Mouse (Mus musculus): ENCODE measurements around the gene Eif2b3. TPM values are rescaled to one million over a fixed set of nuclear protein-coding genes. Genes with fewer than 3 reads are reported as not detected.

Gene Eif2b3
- total and polyA plus RNA-seq, 2 experiments: 4.5 to 9.5 TPM

GRCm38 (mm10) chr4:117132794-117133143, 113.6 kb downstream of the Eif2b3 start:
- DNase-seq (ENCODE audit: extremely low read depth, low read depth, low spot score): no peak
- peaks cover 44% of the 10 kb centered on the region for H3K36me3 ChIP-seq (ENCODE audit: control insufficient read depth, insufficient read depth, low read length)
- H3K27me3 ChIP-seq (ENCODE audit: control insufficient read depth, insufficient read depth, low read length): no peaks in the 10 kb centered on the region
- WGBS: 42% methylated on average over 11 of the region's 11 CpGs
- peaks cover 21% of the 10 kb centered on the region for H3K4me1 ChIP-seq (ENCODE audit: control insufficient read depth, insufficient read depth, low read length)
- H3K79me2 ChIP-seq (ENCODE audit: control insufficient read depth, insufficient read depth, low read length): peaks cover 6% of the 10 kb centered on the region; the same call in 1 of the 2 replicates
- peak overlapping the region; percentile 58 for H3K27ac ChIP-seq (replicated peaks; ENCODE audit: insufficient read depth, low read depth, low read length)
- H3K4me3 ChIP-seq (ENCODE audit: insufficient read depth, low read depth, low read length): peak overlapping the region; percentile 82
- peak overlapping the region; percentile 85 for H3K9ac ChIP-seq (ENCODE audit: low read depth, low read length)
- TF ChIP-seq POLR2A (IDR thresholded peaks at IDR 0.05; ENCODE audit: extremely low read depth, insufficient read depth, low read length): no peak

- Histone ChIP-seq H3K36me3 (ENCODE audit: control insufficient read depth, insufficient read depth, low read length) (peaks cover 39% of the 10 kb centered on the region), H3K4me3 (ENCODE audit: insufficient read depth, low read depth, low read length) (peak overlapping the region; percentile 82), H3K4me1 (ENCODE audit: control insufficient read depth, insufficient read depth, low read length) (peaks cover 23% of the 10 kb centered on the region), H3K9ac (ENCODE audit: low read depth, low read length) (peak overlapping the region; percentile 85), H3K27ac (replicated peaks; ENCODE audit: insufficient read depth, low read depth, low read length) (peak overlapping the region; percentile 58), H3K79me2 (ENCODE audit: control insufficient read depth, insufficient read depth, low read length) (peaks cover 6% of the 10 kb centered on the region; the same call in 1 of the 2 replicates), H3K27me3 (ENCODE audit: control insufficient read depth, insufficient read depth, low read length) (no peaks in the 10 kb centered on the region)
- TF ChIP-seq CTCF (IDR thresholded peaks at IDR 0.05; ENCODE audit: low read depth, low read length) (no peak), POLR2A (IDR thresholded peaks at IDR 0.05; ENCODE audit: extremely low read depth, insufficient read depth, low read length) (no peak)
- no peak for DNase-seq (ENCODE audit: extremely low read depth, low read depth, low spot score)
- WGBS: under 1% methylated on average over 42 of the region's 42 CpGs
Observed at GRCm38 (mm10) chr4:117133366-117133796, 114.2 kb downstream of the Eif2b3 start.

- peaks cover 33% of the 10 kb centered on the region for H3K36me3 ChIP-seq (ENCODE audit: control insufficient read depth, insufficient read depth, low read length)
- peaks cover 26% of the 10 kb centered on the region for H3K4me1 ChIP-seq (ENCODE audit: control insufficient read depth, insufficient read depth, low read length)
- H3K79me2 ChIP-seq (ENCODE audit: control insufficient read depth, insufficient read depth, low read length): peaks cover 6% of the 10 kb centered on the region; the same call in 1 of the 2 replicates
- TF ChIP-seq CTCF (IDR thresholded peaks at IDR 0.05; ENCODE audit: low read depth, low read length) (peak; percentile 13; the same call in 1 of the 2 replicates), POLR2A (IDR thresholded peaks at IDR 0.05; ENCODE audit: extremely low read depth, insufficient read depth, low read length) (peak; percentile 93)
- peak; percentile 93 for DNase-seq (ENCODE audit: extremely low read depth, low read depth, low spot score)
- H3K4me3 ChIP-seq (ENCODE audit: insufficient read depth, low read depth, low read length): peak within 1 kb of the TSS; percentile 82
- 1% methylated on average over 48 of the region's 48 CpGs for WGBS
- H3K9ac ChIP-seq (ENCODE audit: low read depth, low read length): peak within 1 kb of the TSS; percentile 85
- no peaks in the 10 kb centered on the region for H3K27me3 ChIP-seq (ENCODE audit: control insufficient read depth, insufficient read depth, low read length)
- H3K27ac ChIP-seq (replicated peaks; ENCODE audit: insufficient read depth, low read depth, low read length): peak within 1 kb of the TSS; percentile 89
Observed at GRCm38 (mm10) chr4:117133817-117134600, 114.8 kb downstream of the Eif2b3 start, which contains the start of gene Plk3. Gene Plk3 (minus strand): TSS chr4:117133963.

- Histone ChIP-seq H3K9ac (ENCODE audit: low read depth, low read length) (peak overlapping the region; percentile 65), H3K4me3 (ENCODE audit: insufficient read depth, low read depth, low read length) (peak overlapping the region; percentile 44), H3K79me2 (ENCODE audit: control insufficient read depth, insufficient read depth, low read length) (peaks cover 6% of the 10 kb centered on the region; the same call in 1 of the 2 replicates), H3K27ac (replicated peaks; ENCODE audit: insufficient read depth, low read depth, low read length) (peak overlapping the region; percentile 89), H3K4me1 (ENCODE audit: control insufficient read depth, insufficient read depth, low read length) (peaks cover 26% of the 10 kb centered on the region), H3K36me3 (ENCODE audit: control insufficient read depth, insufficient read depth, low read length) (peaks cover 28% of the 10 kb centered on the region), H3K27me3 (ENCODE audit: control insufficient read depth, insufficient read depth, low read length) (no peaks in the 10 kb centered on the region)
- no peak for TF ChIP-seq CTCF (IDR thresholded peaks at IDR 0.05; ENCODE audit: low read depth, low read length)
- TF ChIP-seq POLR2A (IDR thresholded peaks at IDR 0.05; ENCODE audit: extremely low read depth, insufficient read depth, low read length): no peak
- WGBS: 9% methylated on average over 2 of the region's 2 CpGs
- peak; percentile 82 for DNase-seq (ENCODE audit: extremely low read depth, low read depth, low spot score)
Observed at GRCm38 (mm10) chr4:117134601-117134995, 115.4 kb downstream of the Eif2b3 start.

GRCm38 (mm10) chr4:117136034-117136433, 116.8 kb downstream of the Eif2b3 start:
- H3K27me3 ChIP-seq (ENCODE audit: control insufficient read depth, insufficient read depth, low read length): no peaks in the 10 kb centered on the region
- TF ChIP-seq POLR2A (IDR thresholded peaks at IDR 0.05; ENCODE audit: extremely low read depth, insufficient read depth, low read length) (peak; percentile 49; the same call in 1 of the 2 replicates), CTCF (IDR thresholded peaks at IDR 0.05; ENCODE audit: low read depth, low read length) (no peak)
- H3K4me3 ChIP-seq (ENCODE audit: insufficient read depth, low read depth, low read length): peak overlapping the region; percentile 29; the same call in 1 of the 2 replicates
- H3K36me3 ChIP-seq (ENCODE audit: control insufficient read depth, insufficient read depth, low read length): peaks cover 13% of the 10 kb centered on the region; the same call in 1 of the 2 replicates
- 9% methylated on average over 8 of the region's 8 CpGs for WGBS
- peaks cover 20% of the 10 kb centered on the region for H3K4me1 ChIP-seq (ENCODE audit: control insufficient read depth, insufficient read depth, low read length)
- DNase-seq (ENCODE audit: extremely low read depth, low read depth, low spot score): peak; percentile 100
- peak overlapping the region; percentile 88 for H3K27ac ChIP-seq (replicated peaks; ENCODE audit: insufficient read depth, low read depth, low read length)
- peak overlapping the region; percentile 68 for H3K9ac ChIP-seq (ENCODE audit: low read depth, low read length)
- peaks cover 6% of the 10 kb centered on the region; the same call in 1 of the 2 replicates for H3K79me2 ChIP-seq (ENCODE audit: control insufficient read depth, insufficient read depth, low read length)

Other genes with a start within 250 kb of the Eif2b3 start
- 11.4 and 11.7 TPM in 2 replicates for gene Toe1, start 211.8 kb upstream of the Eif2b3 start, total RNA-seq (2014; rRNA removed)
- 8.1 and 10.9 TPM in 2 replicates for gene Toe1, start 211.8 kb upstream of the Eif2b3 start, polyA plus RNA-seq (2012; rRNA removed)
- gene Mutyh, start 211.7 kb upstream of the Eif2b3 start, total RNA-seq (2014; rRNA removed): 0.28 and 1.5 TPM in 2 replicates
- 0.29 and 1.2 TPM in 2 replicates for gene Mutyh, start 211.7 kb upstream of the Eif2b3 start, polyA plus RNA-seq (2012; rRNA removed)
- 0.18 TPM in 1 of 2 replicates, not detected in the other for gene Hpdl, start 197.7 kb upstream of the Eif2b3 start, total RNA-seq (2014; rRNA removed)
- 0.11 and 0.15 TPM in 2 replicates for gene Hpdl, start 197.7 kb upstream of the Eif2b3 start, polyA plus RNA-seq (2012; rRNA removed)
- gene Zswim5, start 142.0 kb upstream of the Eif2b3 start, total RNA-seq (2014; rRNA removed): 0.65 and 0.87 TPM in 2 replicates
- 1.1 and 1.2 TPM in 2 replicates for gene Zswim5, start 142.0 kb upstream of the Eif2b3 start, polyA plus RNA-seq (2012; rRNA removed)
- 87.9 and 97.6 TPM in 2 replicates for gene Urod, start 25.0 kb upstream of the Eif2b3 start, total RNA-seq (2014; rRNA removed)
- gene Urod, start 25.0 kb upstream of the Eif2b3 start, polyA plus RNA-seq (2012; rRNA removed): 89.0 and 104 TPM in 2 replicates
- 22.6 and 23.7 TPM in 2 replicates for gene Hectd3, start 24.1 kb upstream of the Eif2b3 start, total RNA-seq (2014; rRNA removed)
- gene Hectd3, start 24.1 kb upstream of the Eif2b3 start, polyA plus RNA-seq (2012; rRNA removed): 57.6 and 83.2 TPM in 2 replicates
- 0.18 and 0.34 TPM in 2 replicates for gene Ptch2, start 76.7 kb downstream of the Eif2b3 start, total RNA-seq (2014; rRNA removed)
- 1.0 and 1.4 TPM in 2 replicates for gene Ptch2, start 76.7 kb downstream of the Eif2b3 start, polyA plus RNA-seq (2012; rRNA removed)
- gene Btbd19, start 106.3 kb downstream of the Eif2b3 start, total RNA-seq (2014; rRNA removed): 0.67 and 0.74 TPM in 2 replicates
- gene Btbd19, start 106.3 kb downstream of the Eif2b3 start, polyA plus RNA-seq (2012; rRNA removed): 0.86 and 1.8 TPM in 2 replicates
- not detected in 2 replicates for gene Tctex1d4, start 107.4 kb downstream of the Eif2b3 start, total RNA-seq (2014; rRNA removed)
- 0.17 TPM in 1 of 2 replicates, not detected in the other for gene Tctex1d4, start 107.4 kb downstream of the Eif2b3 start, polyA plus RNA-seq (2012; rRNA removed)
- 10.7 and 19.5 TPM in 2 replicates for gene Plk3, start 114.6 kb downstream of the Eif2b3 start, total RNA-seq (2014; rRNA removed)
- gene Plk3, start 114.6 kb downstream of the Eif2b3 start, polyA plus RNA-seq (2012; rRNA removed): 21.2 and 31.7 TPM in 2 replicates
- gene Rps8, start 136.8 kb downstream of the Eif2b3 start, total RNA-seq (2014; rRNA removed): 449 and 482 TPM in 2 replicates
- gene Rps8, start 136.8 kb downstream of the Eif2b3 start, polyA plus RNA-seq (2012; rRNA removed): 311 and 370 TPM in 2 replicates
- 0.18 and 0.67 TPM in 2 replicates for gene Kif2c, start 163.2 kb downstream of the Eif2b3 start, total RNA-seq (2014; rRNA removed)
- gene Kif2c, start 163.2 kb downstream of the Eif2b3 start, polyA plus RNA-seq (2012; rRNA removed): 0.05 TPM in 1 of 2 replicates, not detected in the other
- 32.1 and 49.6 TPM in 2 replicates for gene Tmem53, start 232.5 kb downstream of the Eif2b3 start, total RNA-seq (2014; rRNA removed)
- gene Tmem53, start 232.5 kb downstream of the Eif2b3 start, polyA plus RNA-seq (2012; rRNA removed): 110 and 121 TPM in 2 replicates
- gene Armh1, start 232.7 kb downstream of the Eif2b3 start, total RNA-seq (2014; rRNA removed): not detected in 2 replicates
- not detected in 2 replicates for gene Armh1, start 232.7 kb downstream of the Eif2b3 start, polyA plus RNA-seq (2012; rRNA removed)